Mouse (Mus musculus) right cerebral cortex, postnatal 36 days (tissue): ENCODE results near the gene Pex5l.
A peak's percentile ranks its signal among the peaks of the same experiment; 100 is the strongest.

Experiments used
- DNase-seq, 2 experiments: peaks; one replicate each; pipeline ENCODE4 v3.0.0; 2022; ENCODE audit warnings: low spot score in 2 of 2, mixed read lengths in 1 of 2

Pex5l gene

GRCm38 (mm10) chr3:33142901-33143461, at the start of gene Pex5l:
Gene Pex5l, minus strand, starts transcription at chr3:33143247.
- peak; percentile 65 to 67 for DNase-seq

GRCm38 (mm10) chr3:33165186-33165585, 22.1 kb upstream of the Pex5l start:
- no peak for DNase-seq

- DNase-seq = no peak
These were observed 20.8 kb upstream of the Pex5l start for GRCm38 (mm10) chr3:33163821-33164220.

- DNase-seq = no peak
These were observed 545 bp upstream of the Pex5l start for GRCm38 (mm10) chr3:33143592-33143991.

GRCm38 (mm10) chr3:33142398-33142797, 649 bp downstream of the Pex5l start:
- DNase-seq = no peak

- no peak for DNase-seq
These were observed 13.1 kb downstream of the Pex5l start for GRCm38 (mm10) chr3:33129944-33130343.

- no peak for DNase-seq
These were observed 18.3 kb downstream of the Pex5l start for GRCm38 (mm10) chr3:33124796-33125195.

- no peak for DNase-seq
These were observed 37.3 kb downstream of the Pex5l start for GRCm38 (mm10) chr3:33105785-33106184.

- DNase-seq = no peak
These were observed 39.5 kb downstream of the Pex5l start for GRCm38 (mm10) chr3:33103501-33103900.

GRCm38 (mm10) chr3:33098550-33099295, 44.3 kb downstream of the Pex5l start:
- peak in 1 of 2 experiments; percentile 42 for DNase-seq

GRCm38 (mm10) chr3:33093646-33094045, 49.4 kb downstream of the Pex5l start:
- DNase-seq = no peak

- DNase-seq = no peak
These were observed 53.0 kb downstream of the Pex5l start for GRCm38 (mm10) chr3:33090001-33090400.

- no peak for DNase-seq
These were observed 53.6 kb downstream of the Pex5l start for GRCm38 (mm10) chr3:33089470-33089869.

- DNase-seq = no peak
These were observed 54.8 kb downstream of the Pex5l start for GRCm38 (mm10) chr3:33088276-33088675.

- DNase-seq = peak in 1 of 2 experiments; percentile 54
These were observed 60.2 kb downstream of the Pex5l start for GRCm38 (mm10) chr3:33082806-33083338.

GRCm38 (mm10) chr3:33081793-33082192, 61.3 kb downstream of the Pex5l start:
- DNase-seq = no peak

- DNase-seq = no peak
These were observed 63.4 kb downstream of the Pex5l start for GRCm38 (mm10) chr3:33079658-33080057.

GRCm38 (mm10) chr3:33079171-33079570, 63.9 kb downstream of the Pex5l start:
- no peak for DNase-seq

- no peak for DNase-seq
These were observed 67.4 kb downstream of the Pex5l start for GRCm38 (mm10) chr3:33075696-33076095.

GRCm38 (mm10) chr3:33074266-33074981, 68.6 kb downstream of the Pex5l start:
- DNase-seq = no peak

GRCm38 (mm10) chr3:33073905-33074265, 69.2 kb downstream of the Pex5l start:
- DNase-seq = no peak

GRCm38 (mm10) chr3:33070771-33071170, 72.3 kb downstream of the Pex5l start:
- no peak for DNase-seq

- DNase-seq = no peak
These were observed 74.9 kb downstream of the Pex5l start for GRCm38 (mm10) chr3:33068146-33068545.
